Mouse (Mus musculus) G1E (cell line): ENCODE data around the gene Dcaf11. TPM values are rescaled to one million over a fixed set of nuclear protein-coding genes. Genes with fewer than 3 reads are reported as not detected.

ENCODE experiments used
- ATAC-seq: 2 replicates; pipeline ENCODE4 v1.8.0; 2016; ENCODE audit warnings: mild to moderate bottlenecking; ENCODE audit not compliant: insufficient number of reproducible peaks, poor library complexity, low FRiP score, severe bottlenecking; ENCODE audit errors: extremely low read depth
- DNase-seq: peaks from one replicate; pipeline ENCODE4 v3.0.0; 2012; ENCODE audit warnings: low spot score
- H3K27me3 ChIP-seq: 2 replicates; pipeline ENCODE4 v1.6.1; 2012; ENCODE audit warnings: mild to moderate bottlenecking, low read length, inconsistent platforms; ENCODE audit not compliant: insufficient read depth
- H3K36me3 ChIP-seq: replicated peaks from 2 replicates; pipeline ENCODE3; 2012; ENCODE audit warnings: mild to moderate bottlenecking, inconsistent platforms
- H3K4me1 ChIP-seq: 2 replicates; pipeline ENCODE4 v1.6.1; 2012; ENCODE audit warnings: low read depth, low read length, inconsistent platforms, mixed read lengths; ENCODE audit not compliant: insufficient read depth
- H3K4me3 ChIP-seq: 2 replicates; pipeline ENCODE4 v1.5.1; 2012; ENCODE audit warnings: low read depth, mild to moderate bottlenecking, inconsistent platforms, low read length, moderate library complexity, mixed read lengths
- H3K9me3 ChIP-seq: replicated peaks from 2 replicates; pipeline ENCODE4 v1.6.1; 2012; ENCODE audit warnings: inconsistent platforms
- CTCF ChIP-seq: IDR thresholded peaks from 2 replicates; pipeline ENCODE4 v1.5.1; 2012; ENCODE audit warnings: low read depth, low read length, inconsistent platforms, mixed read lengths
- GATA1 ChIP-seq: IDR thresholded peaks from 2 replicates; pipeline ENCODE4 v1.6.1; 2012; ENCODE audit warnings: borderline replicate concordance, low read length, inconsistent platforms, mixed read lengths
- GATA2 ChIP-seq: IDR thresholded peaks from 2 replicates; pipeline ENCODE4 v1.6.1; 2012; ENCODE audit warnings: low read depth, low read length, inconsistent platforms, borderline replicate concordance
- POLR2AphosphoS5 ChIP-seq: IDR thresholded peaks from 2 replicates; pipeline ENCODE4 v1.6.1; 2012; ENCODE audit warnings: low read depth, low read length, inconsistent platforms; ENCODE audit not compliant: insufficient replicate concordance
- TAL1 ChIP-seq: conservative IDR thresholded peaks from 2 replicates; pipeline ENCODE4 v1.6.1; 2012; ENCODE audit warnings: low read depth, low read length, inconsistent platforms, mixed read lengths
- polyA plus RNA-seq: library from polyadenylated mRNA; stranded (reverse); fragments of >175 nt; gene quantifications from 2 replicates; pipeline ENCODE4 v1.2.3, GENCODE M21; 2012
- total RNA-seq, 2 experiments: library from RNA; stranded (forward) in 1 of 2; stranded (reverse) in 1 of 2; fragments of 200-1000 nt in 1 of 2; fragments of >200 nt in 1 of 2; fragmentation: Nextera tagmentation in 1 of 2; gene quantifications; 2 replicates each; pipeline ENCODE4 v1.2.3; 2014 to 2017

Gene Dcaf11
- total and polyA plus RNA-seq, 3 experiments = 40.0 to 51.2 (median 42.7) TPM

DNA sequence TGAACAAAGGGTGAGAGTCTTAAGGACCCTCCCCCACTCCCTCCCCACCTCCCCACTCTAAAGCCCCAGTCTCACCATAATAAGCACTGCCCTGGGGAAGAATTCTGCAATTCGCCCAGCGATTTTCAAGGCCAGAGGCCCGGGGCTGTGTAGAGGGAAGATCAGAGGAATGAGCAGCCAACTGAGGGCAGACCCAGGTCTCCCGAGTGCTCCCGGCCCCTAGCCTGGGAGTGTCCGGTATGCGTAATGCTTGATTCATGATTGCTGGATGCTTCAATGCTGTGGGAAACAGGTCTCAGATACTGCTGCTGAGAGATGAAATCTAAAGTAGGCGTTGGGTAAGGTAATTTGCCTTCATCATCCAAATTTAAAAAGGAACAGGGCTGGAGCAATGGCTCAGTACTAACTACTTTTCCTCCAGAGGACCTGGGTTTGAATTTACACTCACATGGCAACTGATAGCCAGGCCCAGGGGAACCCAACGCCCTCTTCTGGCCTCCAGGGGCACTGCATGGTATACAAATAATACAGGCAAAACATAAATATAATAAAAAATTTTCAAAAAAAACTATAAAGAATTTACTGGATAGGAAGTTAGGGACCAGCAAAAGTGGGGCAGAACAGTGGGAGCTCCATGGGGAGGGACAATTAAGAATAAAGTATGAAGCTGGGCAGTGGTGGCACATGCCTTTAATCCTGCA, 22.3 kb downstream of the Dcaf11 start:
- peaks cover 80% of the 10 kb centered on the region for H3K4me1 ChIP-seq
- DNase-seq (no peak), ATAC-seq (no peak)
- H3K4me3 ChIP-seq = no peak overlapping the region
- TF ChIP-seq CTCF = peak; percentile 13; the same call in 1 of the 2 replicates
- no peak for TF ChIP-seq TAL1
- no peak for TF ChIP-seq GATA2
- no peak for TF ChIP-seq GATA1
- H3K9me3 ChIP-seq = no peaks in the 10 kb centered on the region
- no peaks in the 10 kb centered on the region for H3K27me3 ChIP-seq
- H3K36me3 ChIP-seq = peaks cover 43% of the 10 kb centered on the region

GRCm38 (mm10) chr14:55584303-55584701, 24.5 kb downstream of the Dcaf11 start:
- Histone ChIP-seq H3K4me1 (peaks cover 80% of the 10 kb centered on the region), H3K36me3 (peaks cover 62% of the 10 kb centered on the region), H3K9me3 (no peaks in the 10 kb centered on the region), H3K27me3 (no peaks in the 10 kb centered on the region), H3K4me3 (peak overlapping the region; percentile 90)
- DNase-seq (no peak), ATAC-seq (no peak)
- no peak for TF ChIP-seq CTCF
- TF ChIP-seq TAL1 = no peak
- TF ChIP-seq GATA1 = no peak

DNA sequence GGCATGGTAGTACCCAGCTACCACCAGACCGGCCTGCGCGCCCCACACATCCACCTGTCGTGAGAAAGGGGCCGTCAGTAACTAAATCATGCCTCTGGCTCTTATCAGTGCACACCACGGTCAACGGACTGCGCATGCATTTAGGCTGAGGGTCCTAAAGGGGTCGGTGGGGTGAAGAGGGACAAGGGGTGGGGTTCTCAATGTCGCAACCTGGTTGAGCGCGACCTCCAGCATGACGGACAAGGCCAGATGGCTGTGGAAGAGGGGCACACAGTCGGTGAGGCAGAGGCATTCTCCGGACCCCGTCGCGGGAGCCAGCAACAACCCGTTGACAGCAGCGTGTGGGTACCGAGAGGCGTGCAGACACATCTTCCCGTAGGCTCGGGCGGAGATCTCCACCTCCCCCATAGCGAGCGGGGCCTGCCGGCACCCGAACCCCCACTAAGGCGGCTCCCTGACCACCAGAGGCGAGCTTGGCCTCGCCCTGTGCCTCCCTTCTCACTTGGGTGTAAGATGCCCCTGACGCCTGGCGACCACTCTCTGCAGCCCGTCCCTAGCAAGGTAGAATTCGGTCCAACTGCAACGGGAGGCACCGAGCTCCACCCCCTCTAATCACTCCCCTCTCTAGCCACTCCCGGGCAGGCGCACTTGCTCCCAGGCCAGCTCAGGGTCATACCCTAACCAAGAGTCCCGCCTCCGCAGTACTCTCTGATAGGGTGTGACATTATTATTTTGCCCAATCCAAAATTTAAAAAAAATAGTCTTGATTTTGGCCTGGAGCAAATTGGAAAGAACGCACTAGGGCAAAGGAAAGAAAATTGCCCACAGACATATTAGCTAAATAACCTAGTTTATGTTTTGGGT, 25.1 kb downstream of the Dcaf11 start, which contains the start of gene Emc9:
TSS of gene Emc9 (minus strand) at position 601 of the 864 bp plus-strand sequence.
- Histone ChIP-seq H3K27me3 (no peaks in the 10 kb centered on the region), H3K36me3 (peaks cover 61% of the 10 kb centered on the region), H3K9me3 (no peaks in the 10 kb centered on the region), H3K4me3 (peak within 1 kb of the TSS; percentile 90), H3K4me1 (peaks cover 80% of the 10 kb centered on the region)
- ATAC-seq (peak; percentile 76), DNase-seq (peak; percentile 90)
- no peak for TF ChIP-seq CTCF
- no peak for TF ChIP-seq GATA1
- no peak for TF ChIP-seq POLR2AphosphoS5
- TF ChIP-seq GATA2 = no peak
- no peak for TF ChIP-seq TAL1

DNA sequence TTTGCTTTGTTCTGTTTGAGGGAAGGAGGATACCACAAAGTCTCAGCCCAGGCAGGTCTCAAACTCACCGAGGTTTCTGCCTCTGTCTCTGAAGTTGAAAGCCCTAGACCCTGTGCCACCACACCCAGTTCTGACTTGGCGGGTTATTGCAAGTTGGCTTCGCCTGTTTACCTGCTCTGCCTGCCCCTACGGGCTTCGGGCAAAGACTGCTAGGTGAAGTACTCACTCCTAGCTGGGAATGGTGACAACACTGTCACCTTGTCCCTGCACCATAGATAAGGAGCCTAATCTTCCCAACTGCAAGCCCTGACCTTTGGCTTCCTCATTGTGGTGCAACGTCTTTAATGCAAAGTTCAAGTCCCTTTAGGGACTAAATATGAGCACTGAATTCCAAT, 25.8 kb downstream of the Dcaf11 start:
- Histone ChIP-seq H3K27me3 (no peaks in the 10 kb centered on the region), H3K4me3 (peak overlapping the region; percentile 90; the same call in 1 of the 2 replicates), H3K4me1 (peaks cover 78% of the 10 kb centered on the region), H3K36me3 (peaks cover 55% of the 10 kb centered on the region), H3K9me3 (no peaks in the 10 kb centered on the region)
- no peak for ATAC-seq
- no peak for DNase-seq
- TF ChIP-seq CTCF (no peak), TAL1 (peak; percentile 62), GATA1 (no peak)

DNA sequence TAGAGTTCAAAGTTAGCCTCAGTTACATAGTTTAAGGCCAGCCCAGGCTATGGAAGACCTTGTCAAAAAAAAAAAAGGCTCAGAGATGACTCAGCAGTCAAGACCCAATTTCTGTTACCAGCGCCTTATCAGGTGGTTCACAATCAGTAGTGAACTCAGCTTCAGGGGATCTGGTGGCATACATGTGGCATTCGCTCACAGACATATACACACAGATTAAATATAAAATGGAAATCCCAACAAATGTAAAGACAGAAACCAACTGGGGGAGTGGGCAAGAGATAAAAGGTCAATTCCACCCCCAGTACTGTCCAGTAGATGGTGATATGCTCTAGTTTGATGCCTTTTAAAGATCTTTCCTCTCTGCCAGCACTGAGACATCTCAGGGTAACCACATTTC, 26.3 kb downstream of the Dcaf11 start:
- peak; percentile 31 for DNase-seq
- Histone ChIP-seq H3K36me3 (peaks cover 49% of the 10 kb centered on the region), H3K9me3 (no peaks in the 10 kb centered on the region), H3K4me1 (peaks cover 72% of the 10 kb centered on the region), H3K4me3 (no peak overlapping the region; the same call in 1 of the 2 replicates), H3K27me3 (no peaks in the 10 kb centered on the region)
- peak; percentile 17 for ATAC-seq
- no peak for TF ChIP-seq POLR2AphosphoS5
- TF ChIP-seq CTCF = no peak
- no peak for TF ChIP-seq GATA2
- no peak for TF ChIP-seq GATA1
- no peak; the same call in 1 of the 2 replicates for TF ChIP-seq TAL1

DNA sequence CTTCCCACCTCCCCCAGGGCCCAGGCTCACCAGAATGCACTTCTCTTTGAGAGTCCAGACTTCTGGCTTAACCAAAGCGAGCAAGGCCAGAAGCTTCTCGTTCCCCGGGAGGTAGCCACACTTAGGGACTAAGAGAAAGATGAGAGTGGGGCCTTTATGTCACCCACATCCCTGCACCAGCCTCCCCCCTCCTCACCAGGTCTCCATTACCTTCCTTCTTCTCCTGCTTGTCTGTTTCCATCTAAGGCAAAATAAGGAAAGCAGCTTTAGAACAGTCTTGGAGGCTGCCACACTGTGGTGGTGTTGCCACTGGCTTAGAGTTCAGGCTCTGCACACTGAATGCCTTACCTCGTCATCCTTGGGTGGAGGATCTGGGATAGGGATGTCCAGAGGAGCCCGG, 29.5 kb downstream of the Dcaf11 start:
- Histone ChIP-seq H3K9me3 (no peaks in the 10 kb centered on the region), H3K4me3 (peak overlapping the region; percentile 96; the same call in 1 of the 2 replicates), H3K27me3 (no peaks in the 10 kb centered on the region), H3K36me3 (peaks cover 42% of the 10 kb centered on the region), H3K4me1 (peaks cover 76% of the 10 kb centered on the region)
- TF ChIP-seq TAL1 = no peak
- TF ChIP-seq GATA1 = no peak
- no peak for TF ChIP-seq POLR2AphosphoS5
- no peak for TF ChIP-seq GATA2
- TF ChIP-seq CTCF = no peak
- ATAC-seq (no peak), DNase-seq (no peak)
